Mouse (Mus musculus): ENCODE results near the gene Olfr1261. TPM values are rescaled to one million over a fixed set of nuclear protein-coding genes. Genes with fewer than 3 reads are reported as not detected.

The Olfr1261 gene
- not detected in 2 replicates for total RNA-seq (2017)

GRCm38 (mm10) chr2:89990921-89991320 is at the start of gene Olfr1261:
Gene Olfr1261, plus strand, starts transcription at chr2:89991221.
- ATAC-seq (replicated peaks; ENCODE audit: low read depth, poor library complexity, severe bottlenecking) = no peak

- ATAC-seq (replicated peaks; ENCODE audit: low read depth, poor library complexity, severe bottlenecking) = no peak
Measured at GRCm38 (mm10) chr2:89948564-89948963, 42.5 kb upstream of the Olfr1261 start, which contains the start of gene Olfr1259. Gene Olfr1259, minus strand, starts transcription at chr2:89948664.

- ATAC-seq (replicated peaks; ENCODE audit: low read depth, poor library complexity, severe bottlenecking) = no peak
Measured at GRCm38 (mm10) chr2:89974184-89974583, 16.8 kb upstream of the Olfr1261 start, which contains the start of gene Olfr1260. Gene Olfr1260, plus strand, starts transcription at chr2:89974340.

- no peak for ATAC-seq (replicated peaks; ENCODE audit: low read depth, poor library complexity, severe bottlenecking)
Measured at GRCm38 (mm10) chr2:89977709-89978108, 13.3 kb upstream of the Olfr1261 start.

- ATAC-seq (replicated peaks; ENCODE audit: low read depth, poor library complexity, severe bottlenecking) = no peak
Measured at GRCm38 (mm10) chr2:89999845-90000244, 8.8 kb downstream of the Olfr1261 start, which contains the start of gene Olfr1262. Gene Olfr1262, plus strand, starts transcription at chr2:90000145.

GRCm38 (mm10) chr2:90011831-90012230 is 20.8 kb downstream of the Olfr1261 start, which contains the start of gene Olfr1263:
Gene Olfr1263, plus strand, starts transcription at chr2:90012131.
- no peak for ATAC-seq (replicated peaks; ENCODE audit: low read depth, poor library complexity, severe bottlenecking)

GRCm38 (mm10) chr2:90025477-90025876 is 34.5 kb downstream of the Olfr1261 start, which contains the start of gene Olfr1264:
Gene Olfr1264, minus strand, starts transcription at chr2:90025577.
- no peak for ATAC-seq (replicated peaks; ENCODE audit: low read depth, poor library complexity, severe bottlenecking)

DNA sequence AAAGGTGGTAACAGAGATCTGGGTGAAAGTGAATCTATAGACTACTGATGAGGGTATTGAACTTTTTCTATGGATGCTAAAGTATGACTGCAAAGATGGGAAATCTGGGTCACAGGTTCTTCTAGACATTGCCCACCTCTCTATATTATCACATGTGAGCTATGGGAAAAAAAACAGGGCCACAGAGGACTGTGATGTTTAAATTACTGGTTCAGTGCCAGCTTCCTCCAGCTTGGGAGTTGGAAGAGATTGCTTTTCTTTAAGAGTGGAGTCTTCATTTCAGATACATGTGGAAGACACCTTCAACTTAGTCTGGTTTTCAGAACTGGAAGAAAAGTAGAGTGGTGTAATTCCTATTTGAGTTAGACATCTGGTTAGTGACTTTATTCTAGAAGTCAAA is 44.0 kb downstream of the Olfr1261 start, which contains the start of gene Olfr1265:
Gene Olfr1265 (plus strand): TSS at position 301 of the 400 bp plus-strand sequence.
- ATAC-seq (replicated peaks; ENCODE audit: low read depth, poor library complexity, severe bottlenecking) = no peak

Other genes starting within 250 kb of the Olfr1261 start
- gene Olfr1253, start 234.1 kb upstream of the Olfr1261 start, total RNA-seq (2017) = not detected in 2 replicates
- not detected in 2 replicates for gene Olfr1254, start 197.6 kb upstream of the Olfr1261 start, total RNA-seq (2017)
- not detected in 2 replicates for gene Olfr1255, start 179.2 kb upstream of the Olfr1261 start, total RNA-seq (2017)
- not detected in 2 replicates for gene Olfr1256, start 149.7 kb upstream of the Olfr1261 start, total RNA-seq (2017)
- gene Olfr48, start 143.0 kb upstream of the Olfr1261 start, total RNA-seq (2017) = not detected in 2 replicates
- gene Olfr1257, start 112.8 kb upstream of the Olfr1261 start, total RNA-seq (2017) = not detected in 2 replicates
- gene Olfr1258, start 63.9 kb upstream of the Olfr1261 start, total RNA-seq (2017) = not detected in 2 replicates
- not detected in 2 replicates for gene Olfr1259, start 42.6 kb upstream of the Olfr1261 start, total RNA-seq (2017)
- gene Olfr1260, start 16.9 kb upstream of the Olfr1261 start, total RNA-seq (2017) = not detected in 2 replicates
- gene Olfr1262, start 8.9 kb downstream of the Olfr1261 start, total RNA-seq (2017) = not detected in 2 replicates
- gene Olfr1263, start 20.9 kb downstream of the Olfr1261 start, total RNA-seq (2017) = not detected in 2 replicates
- gene Olfr1264, start 34.4 kb downstream of the Olfr1261 start, total RNA-seq (2017) = not detected in 2 replicates
- not detected in 2 replicates for gene Olfr1265, start 44.1 kb downstream of the Olfr1261 start, total RNA-seq (2017)
- gene Olfr140, start 72.4 kb downstream of the Olfr1261 start, total RNA-seq (2017) = not detected in 2 replicates
- gene Olfr1269, start 130.2 kb downstream of the Olfr1261 start, total RNA-seq (2017) = not detected in 2 replicates
- not detected in 2 replicates for gene Olfr32, start 151.1 kb downstream of the Olfr1261 start, total RNA-seq (2017)
- gene Olfr1270, start 161.9 kb downstream of the Olfr1261 start, total RNA-seq (2017) = not detected in 2 replicates
- gene Olfr1506, start 233.3 kb downstream of the Olfr1261 start, total RNA-seq (2017) = not detected in 2 replicates